Mouse (Mus musculus) midbrain, embryonic 10.5 days (tissue): ENCODE measurements around the gene Jph3. TPM values are rescaled to one million over a fixed set of nuclear protein-coding genes. Genes with fewer than 3 reads are reported as not detected.

ENCODE experiments used
- DNase-seq: peaks from one replicate; pipeline ENCODE4 v3.0.0-alpha.2; 2017; ENCODE audit warnings: low spot score
- H3K27ac ChIP-seq: fragments of 300-500 bp; sonication (generic); replicated peaks from 2 replicates; pipeline ENCODE4 v1.5.1; 2016; ENCODE audit warnings: mild to moderate bottlenecking
- H3K27me3 ChIP-seq: fragments of 300-500 bp; sonication (generic); 2 replicates; pipeline ENCODE4 v1.6.1; 2016; ENCODE audit warnings: low read depth, mild to moderate bottlenecking; ENCODE audit not compliant: poor library complexity, severe bottlenecking
- H3K36me3 ChIP-seq: fragments of 300-500 bp; sonication (generic); 2 replicates; pipeline ENCODE4 v1.6.1; 2016; ENCODE audit warnings: mild to moderate bottlenecking, moderate library complexity
- H3K4me1 ChIP-seq: fragments of 300-500 bp; sonication (generic); 2 replicates; pipeline ENCODE4 v1.6.1; 2016
- H3K4me3 ChIP-seq: fragments of 300-500 bp; sonication (generic); 2 replicates; pipeline ENCODE4 v1.5.1; 2016; ENCODE audit warnings: mild to moderate bottlenecking, moderate library complexity
- H3K9me3 ChIP-seq: fragments of 300-500 bp; sonication (generic); replicated peaks from 2 replicates; pipeline ENCODE4 v1.6.1; 2016; ENCODE audit warnings: mild to moderate bottlenecking
- WGBS: fragments of 180-500 bp; shearing (Covaris S2); methylation state at CpG from one replicate; pipeline ENCODE4 v1.1.7; 2016; 5-methylcytosine and 5-hydroxymethylcytosine counted together
- polyA plus RNA-seq: library from polyadenylated mRNA; unstranded; fragments of >200 nt; fragmentation: Nextera tagmentation; extraction: Ambion mirVana; gene quantifications from 2 replicates; pipeline ENCODE4 v1.2.1, GENCODE M21; 2016

Jph3 gene
- polyA plus RNA-seq, 1 experiment from 2014 or later = 11.9 TPM

DNA sequence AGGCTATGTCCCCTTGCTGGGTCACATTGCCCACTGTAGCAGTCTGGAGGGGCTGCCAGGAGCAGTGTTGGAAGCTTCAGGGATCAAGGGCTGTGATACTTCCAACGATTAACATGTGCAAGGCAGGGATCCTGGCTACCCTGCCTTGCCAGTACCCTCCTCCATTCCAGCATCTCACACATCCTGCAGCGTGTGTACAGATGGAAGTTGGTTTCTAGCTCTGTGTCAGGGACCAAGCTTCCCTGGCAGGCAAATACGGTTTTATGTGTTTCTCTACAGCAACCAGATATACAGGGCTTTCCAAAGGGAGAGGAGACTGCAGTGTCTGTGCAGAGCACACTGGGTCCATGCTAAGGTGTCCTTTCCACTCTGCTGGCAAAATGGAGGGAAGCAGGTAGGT lies 24.2 kb upstream of the Jph3 start:
- DNase-seq = no peak
- H3K4me1 ChIP-seq = no peaks in the 10 kb centered on the region
- 79% methylated on average over 3 of the region's 3 CpGs for WGBS

DNA sequence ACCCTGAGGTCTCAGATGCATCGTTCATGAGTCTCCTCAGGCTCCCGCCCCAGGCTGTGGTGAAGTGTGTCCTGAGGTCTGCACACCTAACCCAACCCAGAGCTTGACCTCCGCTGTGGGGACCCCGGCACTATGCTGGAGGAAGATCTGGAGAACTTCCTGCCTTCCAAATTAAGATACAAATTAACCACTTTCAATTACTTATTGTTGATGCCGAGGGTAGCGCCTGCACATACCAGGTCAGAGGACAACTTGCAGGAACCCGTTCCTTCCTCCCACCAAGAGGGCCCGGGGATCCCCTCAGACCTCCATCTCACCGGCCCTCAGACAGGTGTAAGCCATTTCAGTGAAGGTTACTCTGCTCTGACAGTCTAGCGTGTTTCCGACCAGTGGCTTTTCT lies 22.5 kb upstream of the Jph3 start:
- Histone ChIP-seq H3K27ac (no peak overlapping the region), H3K4me3 (no peak overlapping the region), H3K4me1 (no peaks in the 10 kb centered on the region), H3K27me3 (no peaks in the 10 kb centered on the region), H3K9me3 (no peaks in the 10 kb centered on the region), H3K36me3 (no peaks in the 10 kb centered on the region)
- 91% methylated on average over 11 of the region's 11 CpGs for WGBS
- DNase-seq = no peak

More for the DNA sequence above, 24.2 kb upstream of the Jph3 start:
- H3K9me3 ChIP-seq = no peaks in the 10 kb centered on the region
- H3K27ac ChIP-seq = no peak overlapping the region
- no peak overlapping the region for H3K4me3 ChIP-seq
- H3K36me3 ChIP-seq = no peaks in the 10 kb centered on the region
- H3K27me3 ChIP-seq = no peaks in the 10 kb centered on the region

DNA sequence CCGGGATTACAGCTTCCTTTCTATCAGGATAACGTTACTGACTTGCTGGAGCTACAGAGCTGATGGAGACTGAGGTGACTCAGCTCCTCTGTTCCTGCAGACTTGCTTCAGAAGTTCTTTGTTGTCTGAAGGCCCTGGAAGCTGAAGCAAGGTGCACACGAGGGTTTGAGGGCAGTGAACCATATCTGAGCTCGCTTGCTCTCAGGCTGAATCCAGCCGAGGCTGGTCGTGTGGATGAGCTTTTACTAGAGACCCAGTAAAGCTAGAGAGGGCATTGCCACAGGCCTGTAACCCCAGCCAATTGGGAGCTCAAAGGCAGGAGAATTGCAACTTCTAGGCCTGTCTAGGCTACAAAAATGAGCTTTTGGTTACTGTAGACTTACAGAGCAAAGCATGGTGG lies 21.0 kb upstream of the Jph3 start:
- Histone ChIP-seq H3K9me3 (no peaks in the 10 kb centered on the region), H3K4me3 (no peak overlapping the region), H3K27ac (no peak overlapping the region), H3K27me3 (no peaks in the 10 kb centered on the region), H3K36me3 (no peaks in the 10 kb centered on the region), H3K4me1 (no peaks in the 10 kb centered on the region)
- 47% methylated on average over 6 of the region's 6 CpGs for WGBS
- no peak for DNase-seq

DNA sequence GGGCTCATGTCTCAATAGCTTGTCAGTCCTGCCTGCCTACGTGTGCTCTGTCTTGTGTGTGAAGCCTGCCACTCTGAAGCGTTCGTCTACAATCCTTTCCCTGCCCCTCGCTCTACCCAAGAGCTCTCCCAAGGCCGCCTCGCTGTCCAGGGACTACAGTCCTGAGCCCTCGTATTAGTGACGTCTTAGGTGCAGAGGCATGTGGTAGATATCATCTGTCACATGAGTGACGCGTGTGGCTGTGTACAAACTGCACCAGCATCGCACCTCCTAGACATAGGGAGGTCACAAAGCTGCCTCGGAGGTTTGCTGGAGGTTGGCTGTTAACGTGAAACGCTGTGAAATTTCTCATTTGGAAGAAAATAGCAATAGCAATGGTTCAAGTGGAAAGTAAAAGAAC lies 11.9 kb upstream of the Jph3 start:
- Histone ChIP-seq H3K27me3 (peaks cover 34% of the 10 kb centered on the region), H3K36me3 (no peaks in the 10 kb centered on the region), H3K4me1 (peaks cover 26% of the 10 kb centered on the region), H3K9me3 (no peaks in the 10 kb centered on the region), H3K4me3 (peak overlapping the region; percentile 36; the same call in 1 of the 2 replicates), H3K27ac (peak overlapping the region; percentile 76)
- WGBS = 47% methylated on average over 14 of the region's 14 CpGs
- DNase-seq = no peak

DNA sequence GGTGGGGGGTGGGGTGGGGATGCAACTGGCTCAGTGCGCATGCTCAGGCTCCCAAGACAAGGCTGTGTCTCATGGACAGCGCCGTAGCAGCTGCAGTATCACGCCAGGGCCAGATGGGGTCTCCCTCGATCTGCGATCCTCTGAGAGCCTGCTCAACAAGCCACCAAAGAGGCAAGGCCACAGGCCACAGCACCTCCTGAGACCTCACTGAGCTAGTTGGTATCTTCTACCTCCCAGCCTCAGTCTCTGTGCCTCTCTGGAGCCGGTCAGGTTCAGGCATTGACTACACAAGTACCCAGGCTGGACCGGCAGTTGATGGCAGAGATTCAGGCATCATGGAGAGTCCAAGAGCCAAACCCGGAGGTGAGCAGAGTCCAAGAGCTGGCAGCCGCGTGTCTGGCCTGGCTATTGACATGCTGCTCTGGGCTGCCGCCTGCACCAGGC lies 11.4 kb upstream of the Jph3 start:
- H3K27me3 ChIP-seq = peaks cover 34% of the 10 kb centered on the region
- H3K4me1 ChIP-seq = peaks cover 26% of the 10 kb centered on the region
- peak overlapping the region; percentile 76 for H3K27ac ChIP-seq
- H3K9me3 ChIP-seq = no peaks in the 10 kb centered on the region
- peak; percentile 91 for DNase-seq
- 29% methylated on average over 12 of the region's 12 CpGs for WGBS
- no peaks in the 10 kb centered on the region for H3K36me3 ChIP-seq
- H3K4me3 ChIP-seq = peak overlapping the region; percentile 36; the same call in 1 of the 2 replicates

DNA sequence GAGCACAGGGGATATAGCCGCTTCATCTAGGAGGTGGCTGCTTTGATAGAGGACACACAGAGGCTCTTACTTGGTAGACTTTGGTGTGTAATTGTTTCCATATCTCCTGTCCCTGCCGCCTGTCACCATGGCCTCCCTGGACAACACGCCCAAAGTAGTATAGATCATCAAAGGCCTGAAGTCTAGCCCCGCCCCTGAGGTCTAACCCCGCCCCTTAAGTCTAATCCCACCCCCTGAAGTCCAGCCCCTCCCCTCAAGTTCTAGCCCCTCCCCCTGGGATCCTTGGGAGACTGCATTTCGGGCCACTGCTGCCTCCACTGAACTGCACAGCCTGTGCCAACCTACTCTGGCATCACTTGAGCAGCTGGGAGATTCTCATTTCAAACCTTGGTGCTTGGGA lies 10.5 kb upstream of the Jph3 start:
- H3K4me3 ChIP-seq = no peak overlapping the region
- no peak for DNase-seq
- 56% methylated on average over 6 of the region's 6 CpGs for WGBS

DNA sequence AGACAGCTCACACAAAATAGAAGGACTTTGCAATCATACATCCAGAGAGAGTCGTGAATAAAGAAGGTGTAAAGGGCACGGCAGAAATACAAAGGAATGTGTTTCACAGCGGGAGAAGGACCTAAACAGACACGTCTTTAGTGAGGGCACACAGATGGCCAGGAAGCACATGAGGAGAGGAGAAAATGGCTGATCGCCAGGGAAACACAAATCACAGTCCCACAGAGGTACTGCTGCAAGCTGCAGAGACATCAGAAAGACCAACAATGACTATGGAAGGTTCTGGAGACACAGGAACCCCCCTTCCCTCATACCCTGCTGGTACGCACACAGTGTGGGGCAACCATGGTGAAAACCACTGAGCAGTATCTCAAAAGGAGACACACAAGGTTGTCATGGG lies 8.4 kb upstream of the Jph3 start:
- no peak overlapping the region for H3K27ac ChIP-seq
- H3K36me3 ChIP-seq = no peaks in the 10 kb centered on the region
- H3K4me3 ChIP-seq = no peak overlapping the region
- peaks cover 14% of the 10 kb centered on the region for H3K27me3 ChIP-seq
- H3K4me1 ChIP-seq = peaks cover 16% of the 10 kb centered on the region
- H3K9me3 ChIP-seq = no peaks in the 10 kb centered on the region
- DNase-seq = no peak
- WGBS = 62% methylated on average over 6 of the region's 6 CpGs

More for the DNA sequence above, 10.5 kb upstream of the Jph3 start:
- peaks cover 26% of the 10 kb centered on the region for H3K4me1 ChIP-seq
- no peaks in the 10 kb centered on the region for H3K9me3 ChIP-seq
- peaks cover 34% of the 10 kb centered on the region for H3K27me3 ChIP-seq
- H3K27ac ChIP-seq = no peak overlapping the region
- no peaks in the 10 kb centered on the region for H3K36me3 ChIP-seq

DNA sequence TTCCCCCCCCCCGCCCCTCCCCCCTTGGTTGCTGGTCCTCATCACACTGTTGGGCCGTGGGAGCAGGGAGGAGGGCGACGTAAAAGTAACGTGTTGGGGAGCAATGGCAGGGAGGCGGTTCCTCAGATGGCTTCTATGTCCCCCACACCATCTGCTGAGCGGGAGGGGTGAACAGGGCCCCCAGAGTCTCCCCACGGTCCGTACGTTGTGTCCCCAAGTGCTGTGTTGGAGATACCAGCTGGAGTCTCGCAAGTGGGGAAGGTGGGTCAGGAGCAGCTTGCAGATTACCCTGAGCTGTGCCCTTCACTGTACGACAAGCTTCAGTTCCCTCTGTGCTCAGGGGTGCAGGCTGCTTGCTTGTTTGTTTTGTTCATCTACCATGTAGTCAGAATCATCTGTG lies 5.6 kb upstream of the Jph3 start:
- peaks cover 17% of the 10 kb centered on the region for H3K27me3 ChIP-seq
- DNase-seq = no peak
- 82% methylated on average over 12 of the region's 12 CpGs for WGBS
- H3K4me1 ChIP-seq = no peaks in the 10 kb centered on the region
- H3K4me3 ChIP-seq = no peak overlapping the region
- H3K27ac ChIP-seq = no peak overlapping the region
- H3K9me3 ChIP-seq = no peaks in the 10 kb centered on the region; the same call in 1 of the 2 replicates
- H3K36me3 ChIP-seq = no peaks in the 10 kb centered on the region

DNA sequence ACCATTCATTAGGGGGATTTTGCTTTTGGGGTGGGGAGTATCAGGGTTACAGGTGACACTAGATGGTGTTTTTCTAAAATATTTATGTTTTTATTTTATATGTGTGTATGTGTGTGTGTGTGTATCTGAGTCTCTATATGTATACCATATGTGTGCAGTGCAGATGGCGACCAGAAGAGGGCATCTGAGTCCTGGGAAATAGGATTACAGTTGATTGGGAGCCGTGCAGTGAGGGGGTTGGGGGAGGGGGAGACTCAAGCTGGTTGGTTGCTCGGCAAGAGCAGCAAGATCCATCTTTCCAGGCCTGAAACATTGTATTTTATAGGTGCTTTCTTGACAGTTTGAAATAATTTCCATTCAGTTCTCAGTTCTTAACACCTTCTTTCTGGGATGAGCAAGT lies 2.3 kb upstream of the Jph3 start:
- no peak overlapping the region for H3K4me3 ChIP-seq
- no peaks in the 10 kb centered on the region; the same call in 1 of the 2 replicates for H3K9me3 ChIP-seq
- peaks cover 25% of the 10 kb centered on the region for H3K4me1 ChIP-seq
- H3K27ac ChIP-seq = no peak overlapping the region
- H3K36me3 ChIP-seq = no peaks in the 10 kb centered on the region
- 61% methylated on average over 3 of the region's 3 CpGs for WGBS
- H3K27me3 ChIP-seq = peaks cover 49% of the 10 kb centered on the region
- no peak for DNase-seq

DNA sequence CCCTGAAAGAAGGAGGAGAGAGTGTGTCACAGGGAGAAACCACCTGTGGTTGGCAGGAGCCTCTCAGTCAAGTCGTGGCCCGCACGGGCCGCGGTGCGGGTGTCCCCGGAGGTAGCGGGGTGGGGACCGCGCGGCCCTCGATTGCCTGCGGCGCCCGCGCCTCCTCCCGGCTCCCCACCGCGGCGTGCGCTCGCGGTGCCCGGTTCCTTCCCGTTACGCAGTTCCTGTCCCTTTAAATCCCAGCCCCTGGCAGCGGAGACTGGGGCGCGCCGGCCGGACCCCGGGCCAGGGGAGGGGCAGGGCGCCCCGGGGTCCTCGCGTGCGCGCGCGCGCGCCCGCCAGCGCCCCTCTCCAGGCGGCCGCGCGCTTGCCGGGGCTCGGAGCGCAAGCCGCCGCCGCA lies 331 bp downstream of the Jph3 start:
- peak overlapping the region; percentile 66 for H3K4me3 ChIP-seq
- 2% methylated on average over 54 of the region's 54 CpGs for WGBS
- H3K27ac ChIP-seq = no peak overlapping the region; the same call in 1 of the 2 replicates
- peaks cover 64% of the 10 kb centered on the region for H3K27me3 ChIP-seq
- no peaks in the 10 kb centered on the region; the same call in 1 of the 2 replicates for H3K9me3 ChIP-seq
- H3K4me1 ChIP-seq = peaks cover 27% of the 10 kb centered on the region
- peak; percentile 37 for DNase-seq
- no peaks in the 10 kb centered on the region for H3K36me3 ChIP-seq

DNA sequence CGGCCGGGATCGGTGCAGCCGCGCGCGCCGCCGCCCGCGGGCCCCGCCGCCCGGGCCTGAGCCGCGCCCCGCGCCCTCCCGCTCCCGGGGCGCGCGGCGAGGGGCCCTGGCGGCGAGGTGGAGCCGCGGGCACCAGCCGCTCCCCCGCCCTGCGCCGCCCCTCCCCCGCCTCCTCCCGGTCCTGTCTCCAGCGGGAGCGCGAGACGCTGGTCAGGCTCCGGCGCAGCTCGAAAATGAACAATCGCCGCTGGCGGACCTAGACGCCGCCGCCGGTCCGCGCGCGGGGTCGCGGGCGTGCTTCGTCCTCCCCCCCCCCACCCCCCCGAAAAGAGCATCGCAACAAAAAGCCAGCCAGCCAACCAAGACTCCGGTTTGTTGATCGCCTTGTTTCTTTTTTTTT lies 747 bp downstream of the Jph3 start:
- 8% methylated on average over 60 of the region's 60 CpGs for WGBS
- no peaks in the 10 kb centered on the region; the same call in 1 of the 2 replicates for H3K9me3 ChIP-seq

DNA sequence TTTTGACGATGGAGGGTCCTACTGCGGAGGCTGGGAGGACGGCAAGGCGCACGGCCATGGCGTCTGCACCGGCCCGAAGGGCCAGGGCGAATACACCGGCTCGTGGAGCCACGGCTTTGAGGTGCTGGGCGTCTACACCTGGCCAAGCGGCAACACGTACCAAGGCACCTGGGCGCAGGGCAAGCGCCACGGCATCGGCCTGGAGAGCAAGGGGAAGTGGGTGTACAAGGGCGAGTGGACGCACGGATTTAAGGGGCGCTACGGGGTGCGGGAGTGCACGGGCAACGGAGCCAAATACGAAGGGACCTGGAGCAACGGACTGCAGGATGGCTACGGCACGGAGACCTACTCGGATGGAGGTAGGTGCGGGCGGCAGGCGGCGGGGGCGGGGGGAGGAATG lies 1.2 kb downstream of the Jph3 start:
- Histone ChIP-seq H3K4me1 (peaks cover 27% of the 10 kb centered on the region), H3K36me3 (no peaks in the 10 kb centered on the region), H3K27me3 (peaks cover 64% of the 10 kb centered on the region), H3K27ac (peak overlapping the region; percentile 72), H3K4me3 (peak overlapping the region; percentile 66), H3K9me3 (no peaks in the 10 kb centered on the region; the same call in 1 of the 2 replicates)
- peak; percentile 37 for DNase-seq
- under 1% methylated on average over 37 of the region's 37 CpGs for WGBS

More for the DNA sequence above, 747 bp downstream of the Jph3 start:
- peak overlapping the region; percentile 72; the same call in 1 of the 2 replicates for H3K27ac ChIP-seq
- DNase-seq = peak; percentile 60
- H3K4me1 ChIP-seq = peaks cover 27% of the 10 kb centered on the region
- no peaks in the 10 kb centered on the region for H3K36me3 ChIP-seq
- H3K27me3 ChIP-seq = peaks cover 64% of the 10 kb centered on the region
- H3K4me3 ChIP-seq = peak overlapping the region; percentile 66

DNA sequence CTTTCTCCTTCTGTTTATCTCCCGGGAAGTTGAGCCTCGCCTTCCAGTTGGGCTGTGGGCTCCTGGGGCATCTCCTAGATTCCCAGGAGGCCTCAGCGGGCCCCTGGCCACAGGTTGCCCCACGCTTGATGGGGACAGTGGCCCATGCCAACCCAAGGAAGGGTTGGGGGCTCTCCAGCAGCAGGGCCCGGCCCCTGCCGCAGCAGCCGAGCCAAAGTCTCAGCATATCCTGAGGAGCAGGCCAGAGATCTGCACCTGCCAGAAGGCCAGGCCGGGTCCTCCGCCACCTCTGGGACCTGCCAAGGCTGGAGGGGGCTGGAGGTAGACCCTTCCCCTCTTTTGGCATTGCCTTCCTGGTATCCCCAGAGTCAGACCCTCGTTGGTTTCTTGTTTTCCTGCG lies 1.6 kb downstream of the Jph3 start:
- Histone ChIP-seq H3K4me1 (peaks cover 27% of the 10 kb centered on the region), H3K27ac (peak overlapping the region; percentile 72), H3K9me3 (no peaks in the 10 kb centered on the region; the same call in 1 of the 2 replicates), H3K36me3 (no peaks in the 10 kb centered on the region), H3K4me3 (peak overlapping the region; percentile 66), H3K27me3 (peaks cover 64% of the 10 kb centered on the region)
- WGBS = 2% methylated on average over 11 of the region's 11 CpGs
- peak; percentile 26 for DNase-seq
